In genomic region chr16:91413102-91413844, GRCm38 (mm10) we compare ENCODE assay signal across 10 mouse cellular contexts. TPM values are rescaled to one million over a fixed set of nuclear protein-coding genes. Genes with fewer than 3 reads are reported as not detected.
DNase-seq lines count a peak whose midpoint lies in the region; ATAC-seq and TF ChIP-seq lines count a peak whose summit lies in the region.
"Had no signal": no experiment of that assay in that cellular context is flagged by ENCODE, and none has a peak within 500 bp of the region (broad histone marks: within the 10 kb centered on the region; RNA-seq: fewer than 3 reads in every experiment).

No protein-coding gene starts in this region.

- no peaks in the 10 kb centered on the region for H3K27me3 ChIP-seq in liver, postnatal 0 days (ENCODE audit: insufficient read depth, low read length)
- no peaks in the 10 kb centered on the region for H3K27me3 ChIP-seq in hindbrain, embryonic 10.5 days (ENCODE audit: insufficient read depth, poor library complexity, severe bottlenecking)
- H3K27me3 ChIP-seq in midbrain, embryonic 13.5 days = no peaks in the 10 kb centered on the region

- peak overlapping the region; percentile 75 for H3K27ac ChIP-seq in liver, postnatal 0 days (ENCODE audit: low read depth)
- no peak overlapping the region for H3K27ac ChIP-seq in hindbrain, embryonic 10.5 days
- H3K27ac ChIP-seq in midbrain, embryonic 13.5 days = no peak overlapping the region

- H3K4me3 ChIP-seq in liver, postnatal 0 days (ENCODE audit: low read depth, low read length) = no peak overlapping the region
- no peak overlapping the region for H3K4me3 ChIP-seq in hindbrain, embryonic 10.5 days
- no peak overlapping the region for H3K4me3 ChIP-seq in midbrain, embryonic 13.5 days (replicated peaks)

- H3K4me1 ChIP-seq in liver, postnatal 0 days (ENCODE audit: insufficient read depth) = peaks cover 67% of the 10 kb centered on the region
- peaks cover 3% of the 10 kb centered on the region; the same call in 1 of the 2 replicates for H3K4me1 ChIP-seq in hindbrain, embryonic 10.5 days (replicated peaks)
- no peaks in the 10 kb centered on the region for H3K4me1 ChIP-seq in midbrain, embryonic 13.5 days (replicated peaks)

- peaks cover 70% of the 10 kb centered on the region for H3K36me3 ChIP-seq in liver, postnatal 0 days (replicated peaks; ENCODE audit: insufficient read depth, low read length)
- H3K36me3 ChIP-seq in hindbrain, embryonic 10.5 days = peaks cover 4% of the 10 kb centered on the region; the same call in 1 of the 2 replicates
- no peaks in the 10 kb centered on the region for H3K36me3 ChIP-seq in midbrain, embryonic 13.5 days

- 40% methylated on average over 12 of the region's 12 CpGs for WGBS in liver, postnatal 0 days (ENCODE audit: insufficient replicate concordance)
- WGBS in hindbrain, embryonic 10.5 days = 74% methylated on average over 12 of the region's 12 CpGs
- 80% methylated on average over 12 of the region's 12 CpGs for WGBS in midbrain, embryonic 13.5 days

- ATAC-seq in activated CD4-positive, CD25-positive, alpha-beta regulatory T cell, adult 4 months = peak; percentile 75
- ATAC-seq in liver, postnatal 0 days = peak; percentile 32
- no peak for ATAC-seq in midbrain, embryonic 13.5 days

- H3K9ac ChIP-seq in liver, postnatal 0 days (replicated peaks) = no peak overlapping the region
- H3K9ac ChIP-seq in midbrain, embryonic 13.5 days (replicated peaks) = no peak overlapping the region

- peak; percentile 26; the same call in 1 of the 2 replicates for TF ChIP-seq EP300 in liver, postnatal 0 days (IDR thresholded peaks at IDR 0.05; ENCODE audit: low read depth)

- H3K9me3 ChIP-seq in liver, postnatal 0 days (ENCODE audit: low read length) = no peaks in the 10 kb centered on the region
- no peaks in the 10 kb centered on the region for H3K9me3 ChIP-seq in hindbrain, embryonic 10.5 days
- no peaks in the 10 kb centered on the region for H3K9me3 ChIP-seq in midbrain, embryonic 13.5 days

- peak; percentile 58 for DNase-seq in adrenal gland, postnatal 14 days
- DNase-seq in adrenal gland, postnatal 10 days = no peak
- peak; percentile 58 for DNase-seq in kidney, adult 18-20 months
- peak; percentile 34 for DNase-seq in liver, postnatal 0 days
- no peak for DNase-seq in hindbrain, embryonic 10.5 days (ENCODE audit: low spot score)
- no peak for DNase-seq in adipocyte (ENCODE audit: low spot score)

- H3K4me2 ChIP-seq in liver, postnatal 0 days (ENCODE audit: low read depth, low read length) = no peak overlapping the region
- no peak overlapping the region for H3K4me2 ChIP-seq in midbrain, embryonic 13.5 days (replicated peaks)

- TF ChIP-seq CTCF in liver, postnatal 0 days (IDR thresholded peaks at IDR 0.05; ENCODE audit: low read depth) = no peak

RNA-seq across cellular contexts. Expression of gene Il10rb, which starts 7.3 kb away (rescaled TPM):
- total RNA-seq in adrenal gland, postnatal 14 days (2021) = 105 and 106 TPM in 2 replicates
- 10 to 100 TPM; 75.4 to 78.8 TPM for total RNA-seq in adrenal gland, postnatal 10 days (2021)
- 100 to 1,000 TPM; 108 to 129 TPM for polyA plus RNA-seq in activated CD4-positive, CD25-positive, alpha-beta regulatory T cell, adult 4 months (2017; shearing (Covaris generic))
- polyA plus RNA-seq in liver, postnatal 0 days (2015; fragmentation: Nextera tagmentation; extraction: Ambion mirVana) = 25.5 and 26.4 TPM in 2 replicates
- polyA plus RNA-seq in hindbrain, embryonic 10.5 days (2016; fragmentation: Nextera tagmentation; extraction: Ambion mirVana) = 7.1 and 8.6 TPM in 2 replicates
- polyA plus RNA-seq in midbrain, embryonic 13.5 days (2015; fragmentation: Nextera tagmentation; extraction: Ambion mirVana) = 7.1 and 7.6 TPM in 2 replicates

RNA-seq across cellular contexts. Expression of gene Gm21970, which starts 21.8 kb away (rescaled TPM):
- total RNA-seq in adrenal gland, postnatal 14 days (2021) = 0.59 TPM in 1 of 2 replicates, not detected in the other
- total RNA-seq in adrenal gland, postnatal 10 days (2021) = not detected
- 1 to 10 TPM in 1 of 2 experiments, not detected in 1; 1.9 TPM for polyA plus RNA-seq in activated CD4-positive, CD25-positive, alpha-beta regulatory T cell, adult 4 months (2017; shearing (Covaris generic))
- polyA plus RNA-seq in liver, postnatal 0 days (2015; fragmentation: Nextera tagmentation; extraction: Ambion mirVana) = not detected in 2 replicates
- not detected in 2 replicates for polyA plus RNA-seq in hindbrain, embryonic 10.5 days (2016; fragmentation: Nextera tagmentation; extraction: Ambion mirVana)
- polyA plus RNA-seq in midbrain, embryonic 13.5 days (2015; fragmentation: Nextera tagmentation; extraction: Ambion mirVana) = not detected in 2 replicates
- total RNA-seq: neutrophil, adult 5-6 weeks had no signal
- polyA plus RNA-seq: C2C12 had no signal

RNA-seq across cellular contexts. Expression of gene Ifnar2, which starts 40.7 kb away (rescaled TPM):
- total RNA-seq in adrenal gland, postnatal 14 days (2021) = 83.9 and 86.1 TPM in 2 replicates
- 10 to 100 TPM; 78.4 TPM for total RNA-seq in adrenal gland, postnatal 10 days (2021)
- polyA plus RNA-seq in activated CD4-positive, CD25-positive, alpha-beta regulatory T cell, adult 4 months (2017; shearing (Covaris generic)) = 10 to 100 TPM; 48.1 to 49.2 TPM
- polyA plus RNA-seq in liver, postnatal 0 days (2015; fragmentation: Nextera tagmentation; extraction: Ambion mirVana) = 107 and 113 TPM in 2 replicates
- 27.8 and 29.3 TPM in 2 replicates for polyA plus RNA-seq in hindbrain, embryonic 10.5 days (2016; fragmentation: Nextera tagmentation; extraction: Ambion mirVana)
- polyA plus RNA-seq in midbrain, embryonic 13.5 days (2015; fragmentation: Nextera tagmentation; extraction: Ambion mirVana) = 28.3 and 31.6 TPM in 2 replicates

Comparison
In these comparisons a context has a peak if more than half of its experiments do, and no peak if none do; other contexts are left out.
1. DNase-seq: peak in adrenal gland, postnatal 14 days (single experiment), kidney, adult 18-20 months (single experiment) and liver, postnatal 0 days (single experiment); none in adrenal gland, postnatal 10 days (single experiment), hindbrain, embryonic 10.5 days (single experiment) and adipocyte (single experiment).